Mouse (Mus musculus) layer of hippocampus, adult 9-11 months (tissue): ENCODE data around the gene Shbg.
A peak's percentile ranks its signal among the peaks of the same experiment; 100 is the strongest.

Experiments
- DNase-seq: peaks from one replicate; pipeline ENCODE4 v3.0.0; 2022

The Shbg gene

DNA sequence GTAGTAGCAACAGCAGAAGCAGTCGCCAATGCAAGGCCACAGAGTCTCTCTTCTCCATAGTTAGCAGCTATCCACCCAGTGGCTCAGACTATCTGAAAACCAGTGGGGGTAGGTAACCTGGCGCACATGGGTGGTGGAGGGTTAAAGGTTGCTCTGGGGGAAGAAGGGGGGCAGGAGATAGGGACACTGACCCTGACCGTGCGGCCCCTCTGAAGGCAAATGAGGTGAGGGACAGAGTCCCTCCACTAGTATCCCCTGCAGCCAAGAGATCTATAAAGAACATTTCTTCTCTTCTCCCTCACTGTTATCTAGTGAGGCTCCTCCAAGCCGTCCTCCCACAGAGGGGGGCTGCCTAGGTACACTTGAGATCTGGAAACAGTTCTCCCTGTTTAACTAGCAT, at the start of gene Shbg:
Gene Shbg (minus strand): TSS at position 101 of the 400 bp plus-strand sequence.
- DNase-seq = no peak

- no peak for DNase-seq
Observed at GRCm38 (mm10) chr11:69666665-69667005, 48.9 kb upstream of the Shbg start.

- DNase-seq = peak; percentile 93
Observed at GRCm38 (mm10) chr11:69665961-69666664, 48.4 kb upstream of the Shbg start, which contains the start of gene Cd68. Gene Cd68 (minus strand): TSS chr11:69666153.

- no peak for DNase-seq
Observed at GRCm38 (mm10) chr11:69665457-69665960, 47.8 kb upstream of the Shbg start.

- DNase-seq = no peak
Observed at GRCm38 (mm10) chr11:69664841-69665240, 47.1 kb upstream of the Shbg start.

GRCm38 (mm10) chr11:69663795-69664194, 46.1 kb upstream of the Shbg start:
- peak; percentile 55 for DNase-seq

DNA sequence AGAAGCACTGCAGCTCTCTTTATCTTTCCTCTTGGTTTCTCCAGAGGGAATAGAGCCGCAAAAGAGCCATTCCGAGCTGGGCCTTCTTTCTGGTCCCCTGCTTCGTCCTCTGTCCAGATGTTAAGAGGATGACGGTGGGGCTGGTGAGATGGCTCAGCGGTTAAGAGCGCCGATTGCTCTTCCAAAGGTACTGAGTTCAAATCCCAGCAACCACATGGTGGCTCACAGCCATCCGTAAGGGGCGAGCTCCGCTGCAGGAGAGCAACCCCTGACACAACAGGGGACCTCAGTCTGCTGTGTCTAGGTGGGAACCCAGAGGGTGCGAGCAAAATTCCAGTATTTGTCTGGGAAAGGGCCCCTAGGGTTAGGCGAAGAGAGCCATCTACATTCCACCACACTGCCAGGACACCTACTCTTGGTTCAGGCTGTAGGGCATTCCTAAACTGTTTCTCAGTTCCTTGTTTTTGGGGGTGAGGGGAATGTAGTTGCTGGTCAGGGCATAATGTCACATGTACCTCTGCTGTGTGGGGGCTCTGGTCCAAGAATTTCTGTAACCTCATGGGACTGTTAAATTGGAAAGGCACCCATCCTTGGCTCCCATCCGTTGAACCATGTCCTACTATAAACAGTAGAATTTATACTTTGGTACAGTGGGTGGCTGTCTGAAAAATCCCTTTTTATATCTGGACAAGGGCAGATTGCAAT, 45.4 kb upstream of the Shbg start:
- DNase-seq = no peak

- DNase-seq = peak; percentile 97
Observed at GRCm38 (mm10) chr11:69662213-69662966, 44.7 kb upstream of the Shbg start, which contains the start of gene Mpdu1. Gene Mpdu1 (minus strand): TSS chr11:69662642.

DNA sequence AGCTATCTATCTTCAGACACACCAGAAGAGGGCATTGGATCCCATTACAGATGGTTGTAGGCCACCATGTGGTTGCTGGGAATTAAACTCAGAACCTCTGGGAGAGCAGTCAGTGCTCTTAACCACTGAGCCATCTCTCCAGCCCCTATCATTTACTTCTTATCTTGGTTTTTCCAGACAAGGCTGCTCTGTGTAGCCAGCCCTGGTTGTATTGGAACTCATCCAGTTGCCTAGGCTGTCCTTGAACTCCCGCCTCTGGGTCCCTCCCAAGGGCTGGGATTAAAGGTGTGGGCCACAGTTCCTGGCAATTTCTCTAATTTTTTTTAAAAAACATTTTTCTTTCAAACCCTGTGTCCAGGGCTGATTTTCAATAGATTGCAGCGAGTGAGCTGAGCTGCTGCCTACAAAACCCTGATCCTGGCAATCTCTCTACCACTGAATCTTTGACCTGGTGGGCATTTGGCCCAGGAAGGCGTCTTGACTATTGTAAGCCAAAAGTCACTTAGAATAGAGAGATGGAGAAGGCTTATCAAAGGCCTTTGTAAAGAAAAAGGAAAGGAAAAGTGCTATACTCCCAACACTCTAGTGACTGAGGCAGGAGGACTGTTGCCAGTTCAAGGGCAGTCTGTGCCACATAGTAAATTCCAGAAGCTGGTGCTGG, 43.6 kb upstream of the Shbg start:
- no peak for DNase-seq

DNA sequence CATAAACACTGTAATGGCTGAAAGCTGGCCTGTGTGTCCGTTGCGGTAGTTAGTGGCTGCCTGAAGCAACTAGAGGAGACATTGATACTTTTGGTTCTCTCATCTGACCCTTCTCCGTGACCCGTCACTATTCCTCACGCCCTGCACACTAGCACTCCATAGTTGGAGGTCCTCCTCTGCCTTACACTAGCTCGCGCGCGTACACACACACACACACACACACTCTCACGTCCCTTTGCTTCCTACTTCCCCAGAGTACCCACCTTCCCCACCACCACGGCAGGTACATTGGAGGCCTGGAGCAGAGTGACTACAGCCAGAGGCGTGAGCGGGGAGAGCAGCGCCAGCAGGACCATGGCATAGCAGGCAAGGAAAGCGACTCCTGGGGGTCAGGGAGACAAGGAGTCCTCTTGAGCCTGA, 39.8 kb upstream of the Shbg start:
- DNase-seq = no peak

DNA sequence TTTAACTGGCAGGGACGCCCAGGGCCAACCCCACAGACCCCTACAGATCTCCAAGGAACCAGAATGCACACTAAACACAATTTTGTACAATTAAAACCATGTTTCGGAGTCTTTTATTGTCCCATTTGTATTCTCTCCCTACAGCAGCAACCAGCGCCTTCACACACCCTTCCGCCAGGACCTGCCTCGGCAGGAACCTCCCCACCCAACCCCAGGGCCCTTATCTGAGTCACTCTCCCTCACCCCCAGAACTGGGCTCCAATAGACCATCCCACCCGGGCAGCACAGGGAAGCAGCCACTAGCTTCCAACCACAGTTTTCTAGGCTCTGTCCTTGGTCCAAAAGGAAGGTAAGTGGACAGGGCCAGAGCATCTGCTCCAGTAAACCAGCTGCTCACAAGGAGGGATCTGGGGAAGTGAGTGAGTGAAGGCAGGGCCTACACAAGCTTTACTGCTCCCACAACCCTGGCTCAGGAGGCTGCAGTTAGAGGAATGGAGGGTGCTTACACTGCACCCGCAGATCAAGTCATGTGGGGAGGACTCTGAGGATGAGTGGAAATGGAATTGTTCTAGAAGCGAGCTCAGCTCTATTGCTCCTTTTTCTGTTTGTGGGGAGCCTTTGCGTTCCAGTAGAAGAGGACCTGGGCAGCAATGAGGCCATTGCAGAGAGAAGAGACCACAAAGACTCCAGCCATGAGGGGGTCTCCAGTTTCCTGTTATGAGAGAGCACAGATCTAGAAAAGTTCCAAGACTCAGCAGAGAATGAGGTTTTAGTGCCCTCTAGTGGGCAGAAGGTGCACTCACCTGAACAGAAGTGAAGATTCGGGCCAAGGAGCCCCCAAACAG, 39.1 kb upstream of the Shbg start:
- DNase-seq = no peak

- no peak for DNase-seq
Observed at GRCm38 (mm10) chr11:69656065-69656455, 38.4 kb upstream of the Shbg start.

GRCm38 (mm10) chr11:69655264-69656064, 37.8 kb upstream of the Shbg start, which contains the start of gene Sox15:
Gene Sox15 (plus strand): TSS chr11:69655314.
- DNase-seq = peak; percentile 69

- DNase-seq = no peak
Observed at GRCm38 (mm10) chr11:69654760-69655159, 37.1 kb upstream of the Shbg start.

GRCm38 (mm10) chr11:69653399-69653798, 35.7 kb upstream of the Shbg start:
- DNase-seq = no peak

DNA sequence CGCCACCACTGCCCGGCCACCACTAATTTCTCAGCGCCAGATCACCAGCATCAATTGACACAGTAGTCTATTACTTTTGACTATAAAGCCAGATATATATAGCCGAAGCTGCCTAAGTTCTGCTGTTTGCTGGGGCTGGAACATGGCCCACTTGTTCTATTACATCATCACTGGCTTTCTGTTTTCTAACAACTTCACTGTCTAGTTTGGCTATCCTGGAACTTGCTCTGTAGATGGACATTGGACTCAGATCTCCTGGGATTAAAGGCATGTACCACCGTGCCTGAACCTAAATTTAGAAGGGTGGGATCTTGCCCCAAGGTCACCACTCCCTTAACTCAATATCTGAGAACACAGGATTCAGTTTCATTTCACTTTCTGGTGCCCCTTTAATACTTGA, 28.2 kb upstream of the Shbg start:
- DNase-seq = no peak

DNA sequence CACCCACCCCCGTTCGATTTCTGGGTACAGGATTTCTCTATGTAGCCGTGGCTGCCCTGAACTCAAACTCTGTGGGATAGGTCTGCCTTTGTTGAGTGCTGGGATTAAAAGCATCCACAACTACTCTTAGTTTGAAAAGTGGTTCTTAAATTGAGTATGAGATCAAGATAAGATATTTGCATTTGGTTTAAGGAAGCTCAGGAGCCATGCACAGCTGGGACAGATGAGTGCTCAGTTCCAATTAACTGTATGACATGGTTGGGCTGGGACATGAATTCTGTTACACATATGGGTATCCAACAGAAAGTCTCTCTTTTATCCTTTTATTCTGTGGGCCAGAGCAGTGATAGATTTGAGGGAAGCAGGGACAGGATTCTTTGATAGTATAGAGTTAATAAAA, 17.8 kb upstream of the Shbg start:
- DNase-seq = no peak

DNA sequence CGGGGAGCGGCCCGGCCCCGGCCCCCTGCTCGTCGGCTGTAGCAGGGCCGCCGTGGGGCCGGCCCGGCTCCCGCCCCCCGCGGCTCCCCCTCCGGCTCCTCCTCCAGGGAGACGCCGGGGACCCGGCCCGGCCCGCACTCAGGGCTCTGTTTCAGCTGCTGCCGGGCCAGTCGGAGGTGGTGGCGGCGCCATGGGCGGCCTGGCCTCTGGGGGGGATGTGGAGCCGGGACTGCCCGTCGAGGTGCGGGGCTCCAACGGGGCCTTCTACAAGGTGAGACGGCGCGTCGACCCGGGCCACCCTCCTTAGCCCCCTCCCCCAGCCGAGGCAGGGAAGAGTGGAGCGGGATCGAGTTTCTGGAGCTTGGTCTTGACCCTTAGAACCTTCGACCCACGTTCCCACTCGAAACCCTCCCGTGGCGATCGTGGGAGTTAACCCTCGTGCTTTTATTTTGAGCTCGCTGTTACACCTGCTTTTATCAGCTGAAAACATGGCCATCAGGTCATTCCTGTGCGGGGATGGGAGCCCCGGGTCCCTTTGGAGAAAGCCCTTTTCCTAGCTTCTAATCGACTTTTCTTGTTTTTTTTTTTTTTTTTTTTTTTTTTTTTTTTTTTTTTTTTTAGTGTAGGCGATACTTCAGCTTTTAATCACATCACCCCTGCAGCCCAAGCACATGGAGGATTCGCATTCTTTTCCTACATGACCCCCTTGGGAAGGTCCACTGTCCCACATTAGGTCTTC, 15.6 kb upstream of the Shbg start:
- no peak for DNase-seq

DNA sequence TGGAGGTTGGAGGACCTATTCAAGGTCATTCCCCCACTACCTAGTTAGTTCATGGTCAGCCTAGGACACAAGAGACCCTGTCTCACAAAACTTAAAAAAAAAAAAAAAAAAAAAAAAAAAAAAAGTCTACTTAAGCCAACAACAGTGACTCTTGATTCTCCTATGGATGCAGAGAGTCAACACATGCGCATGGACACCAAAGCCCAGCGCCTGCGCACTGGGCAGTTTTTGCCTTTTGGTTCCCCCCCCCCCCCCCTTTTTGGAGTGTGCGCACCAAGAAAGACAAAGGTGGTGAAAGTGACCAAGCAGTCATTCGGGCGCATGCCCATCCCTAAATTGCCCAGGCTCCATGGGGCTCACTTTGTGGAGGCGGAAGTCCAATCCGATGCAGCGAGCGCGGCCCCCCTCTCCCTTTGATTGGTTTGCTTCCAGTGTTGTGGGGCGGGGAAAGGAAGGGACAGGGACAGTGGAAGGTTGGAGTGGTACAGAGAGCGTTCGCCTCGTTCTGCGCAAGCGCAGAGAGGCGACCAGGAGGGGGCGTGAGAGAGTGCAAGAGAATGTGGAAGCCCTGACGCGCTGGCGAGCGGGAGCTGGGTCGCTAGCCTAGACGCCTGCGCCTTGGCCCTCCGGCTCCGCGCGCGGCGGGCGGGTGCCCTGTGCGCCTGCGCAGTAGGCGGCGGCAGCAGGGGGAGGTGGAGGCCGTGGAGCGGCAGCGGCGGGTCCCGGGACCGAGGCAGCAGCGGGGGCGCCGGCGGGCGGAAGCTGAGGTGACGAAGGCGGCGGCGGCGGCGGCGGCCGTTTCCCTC, 14.8 kb upstream of the Shbg start, which contains the start of gene Fxr2:
Gene Fxr2 (plus strand): TSS at position 707 of the 806 bp plus-strand sequence.
- peak; percentile 100 for DNase-seq
